Mouse (Mus musculus): ENCODE results near the gene Cox15. TPM values are rescaled to one million over a fixed set of nuclear protein-coding genes. Genes with fewer than 3 reads are reported as not detected.
A peak's percentile ranks its signal among the peaks of the same experiment; 100 is the strongest.

The Cox15 gene
- polyA plus RNA-seq, 2 experiments from 2014 or later, result 7.4 to 14.6 TPM

- ATAC-seq, result no peak
Measured at GRCm38 (mm10) chr19:43761543-43762256, 8.9 kb upstream of the Cox15 start.

DNA sequence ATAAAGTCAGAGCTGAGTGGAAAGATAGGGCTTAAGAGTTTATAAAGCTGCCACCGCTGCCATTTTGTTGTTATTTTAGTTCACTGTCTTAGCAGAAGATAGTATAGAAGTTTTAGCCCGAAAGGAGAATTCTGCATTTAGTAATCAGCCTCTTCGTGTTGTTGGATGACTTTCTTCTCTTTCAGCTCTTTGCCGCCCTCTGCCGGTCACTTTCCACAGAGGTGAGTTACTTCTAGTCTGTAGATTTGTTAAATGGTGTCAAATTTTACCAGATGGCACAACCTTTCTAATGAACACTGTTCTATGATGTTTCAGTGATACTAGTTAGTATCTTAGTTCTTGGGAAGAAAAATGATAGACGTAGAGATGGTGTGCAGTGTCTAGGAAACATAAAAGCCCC lies 7.7 kb upstream of the Cox15 start:
- ATAC-seq, result peak; percentile 78

DNA sequence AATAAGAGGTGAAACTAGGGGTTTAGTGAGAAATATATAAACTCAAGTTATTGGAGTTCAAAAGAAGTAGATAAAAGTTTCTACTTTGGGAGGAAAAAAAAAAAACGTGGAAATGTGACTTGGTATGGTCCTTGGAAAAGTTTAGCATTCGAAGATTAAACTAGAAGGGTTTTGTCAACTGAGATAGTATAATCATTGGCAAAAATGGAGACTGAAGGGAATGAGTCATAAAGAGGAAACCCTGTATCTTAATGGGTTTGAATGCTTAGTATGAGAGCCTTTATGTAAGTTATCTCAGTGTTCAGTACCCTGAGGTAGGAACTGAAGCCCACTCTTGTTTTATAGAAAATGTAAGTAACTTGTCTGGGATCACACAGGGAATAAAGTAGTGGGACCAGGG lies 2.1 kb upstream of the Cox15 start:
- no peak for ATAC-seq

DNA sequence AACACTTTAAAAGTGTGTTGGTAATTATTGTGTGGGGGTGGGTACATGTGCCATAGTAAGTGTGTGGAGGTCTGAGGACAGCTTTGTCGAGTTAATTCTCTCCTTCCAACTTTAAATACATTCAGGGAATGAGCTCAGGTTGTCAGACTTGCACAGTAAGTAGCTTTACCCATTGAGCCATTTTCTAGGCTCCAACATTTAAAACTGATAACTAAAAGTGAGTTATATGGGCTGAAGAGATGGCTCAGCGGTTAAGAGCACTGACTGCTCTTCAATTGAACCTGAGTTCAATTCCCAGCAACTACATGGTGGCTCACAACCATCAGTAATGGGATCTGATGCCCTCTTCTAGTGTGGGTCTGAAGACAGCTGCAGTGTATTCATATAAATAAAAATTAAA lies 1.4 kb upstream of the Cox15 start:
- no peak for ATAC-seq

DNA sequence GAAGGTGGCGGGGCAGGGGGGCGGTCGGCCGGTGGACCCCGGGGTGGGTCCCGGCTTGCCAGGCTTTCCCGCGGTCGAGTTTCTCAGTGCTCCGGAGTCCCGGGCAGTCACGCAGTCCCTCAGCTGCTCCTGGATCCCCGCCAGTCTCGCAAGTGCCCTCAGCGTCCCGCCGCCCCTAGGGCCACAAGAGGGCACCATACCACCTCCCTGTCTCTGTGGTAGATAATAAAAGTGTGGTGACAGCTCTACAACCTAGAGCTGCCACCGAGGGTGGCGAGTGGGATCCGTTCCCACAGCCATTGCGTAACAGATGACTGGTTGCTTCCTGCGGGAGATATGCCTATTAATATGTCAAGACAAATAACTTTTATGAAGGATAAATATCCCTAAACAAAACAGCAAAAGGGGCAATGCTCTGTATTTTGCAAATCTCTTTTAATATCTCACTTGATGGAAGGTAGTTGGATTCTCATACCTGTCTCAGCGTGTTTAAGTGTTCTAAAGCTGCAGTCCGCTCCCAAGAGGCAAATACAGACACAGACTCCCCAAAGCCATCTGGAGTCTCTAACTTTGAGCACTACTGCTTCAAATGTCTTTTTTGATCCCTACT lies 531 bp upstream of the Cox15 start:
- ATAC-seq, result peak; percentile 81

DNA sequence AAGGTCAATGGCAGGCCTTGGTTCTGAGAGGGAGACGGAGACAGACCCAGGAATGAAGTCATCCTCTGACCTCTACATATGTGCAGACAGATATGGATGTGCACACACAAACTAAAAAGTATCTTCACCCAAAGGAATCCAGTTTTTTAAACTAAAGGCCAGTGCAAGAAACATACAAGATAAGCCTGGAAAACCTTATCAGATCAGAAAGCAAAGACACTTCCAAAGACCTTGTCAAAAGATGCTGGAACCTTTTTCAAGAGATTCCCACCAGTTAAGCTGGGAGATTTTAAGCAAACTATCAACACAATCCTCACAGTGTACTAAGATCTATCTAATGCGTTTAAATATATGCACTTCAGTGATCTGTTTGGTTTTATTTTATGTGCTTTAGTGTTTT lies 2.8 kb downstream of the Cox15 start:
- no peak for ATAC-seq

DNA sequence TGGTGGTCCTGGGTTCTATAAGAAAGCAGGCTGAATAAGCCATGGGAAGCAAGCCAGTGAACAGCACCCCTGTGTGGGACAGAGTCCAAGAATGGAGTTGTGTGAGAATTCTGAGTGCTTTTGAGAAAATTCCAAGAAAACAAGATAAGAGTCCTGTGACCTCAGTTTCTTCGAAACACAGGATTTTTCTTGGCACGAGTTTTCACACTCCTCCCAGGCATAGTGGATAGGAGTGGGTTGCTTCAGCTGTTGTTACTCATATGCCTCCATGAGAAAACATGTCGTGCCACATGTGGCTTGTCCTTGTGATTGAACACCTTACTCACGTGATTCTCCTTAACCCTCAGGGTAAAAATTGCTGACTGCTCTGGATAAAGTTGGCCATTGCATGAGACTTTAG lies 4.9 kb downstream of the Cox15 start:
- ATAC-seq, result no peak

- no peak for ATAC-seq
Measured at GRCm38 (mm10) chr19:43745740-43746139, 7.1 kb downstream of the Cox15 start.

- ATAC-seq, result no peak
Measured at GRCm38 (mm10) chr19:43743401-43743800, 9.4 kb downstream of the Cox15 start.

DNA sequence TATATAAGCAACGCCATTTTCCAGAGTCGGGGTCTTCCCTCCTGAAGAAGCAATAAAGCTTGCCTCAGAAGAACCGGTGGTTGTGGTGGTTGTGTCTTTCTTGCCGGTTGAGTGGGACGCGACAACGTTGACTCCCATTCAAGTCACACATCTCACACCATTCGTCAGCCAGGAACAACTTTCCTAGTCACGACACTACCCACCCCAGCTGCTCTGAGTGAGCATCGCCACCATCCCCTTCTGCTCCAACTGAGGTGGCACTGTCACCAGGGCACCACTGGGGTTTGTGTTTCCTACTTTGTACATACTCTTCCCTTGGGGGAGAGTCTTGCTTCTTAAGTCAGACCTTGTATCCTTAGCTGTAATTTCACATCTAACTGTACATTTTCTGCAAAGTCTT lies 14.4 kb downstream of the Cox15 start:
- ATAC-seq, result no peak

GRCm38 (mm10) chr19:43731157-43731556 lies 21.6 kb downstream of the Cox15 start:
- ATAC-seq, result no peak

DNA sequence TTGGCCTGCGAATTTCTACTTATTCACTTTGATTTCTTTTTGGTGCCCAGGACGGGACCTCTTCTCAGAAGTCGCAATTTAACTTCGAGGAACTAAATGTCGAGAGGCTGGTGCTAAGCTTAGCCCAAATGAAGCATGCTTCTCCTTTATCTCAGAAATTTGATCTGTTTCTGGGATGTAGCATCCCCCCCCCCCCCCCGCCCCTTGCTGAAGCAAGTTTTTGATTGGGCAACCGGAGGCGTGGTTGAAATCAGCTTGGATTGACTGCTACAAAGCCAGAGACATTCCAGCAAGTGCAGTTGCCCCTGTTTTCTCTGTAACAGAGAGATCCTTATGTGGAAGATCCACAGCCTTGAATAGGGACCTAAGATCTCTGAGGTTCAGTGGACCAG lies 22.8 kb downstream of the Cox15 start:
- ATAC-seq, result no peak

DNA sequence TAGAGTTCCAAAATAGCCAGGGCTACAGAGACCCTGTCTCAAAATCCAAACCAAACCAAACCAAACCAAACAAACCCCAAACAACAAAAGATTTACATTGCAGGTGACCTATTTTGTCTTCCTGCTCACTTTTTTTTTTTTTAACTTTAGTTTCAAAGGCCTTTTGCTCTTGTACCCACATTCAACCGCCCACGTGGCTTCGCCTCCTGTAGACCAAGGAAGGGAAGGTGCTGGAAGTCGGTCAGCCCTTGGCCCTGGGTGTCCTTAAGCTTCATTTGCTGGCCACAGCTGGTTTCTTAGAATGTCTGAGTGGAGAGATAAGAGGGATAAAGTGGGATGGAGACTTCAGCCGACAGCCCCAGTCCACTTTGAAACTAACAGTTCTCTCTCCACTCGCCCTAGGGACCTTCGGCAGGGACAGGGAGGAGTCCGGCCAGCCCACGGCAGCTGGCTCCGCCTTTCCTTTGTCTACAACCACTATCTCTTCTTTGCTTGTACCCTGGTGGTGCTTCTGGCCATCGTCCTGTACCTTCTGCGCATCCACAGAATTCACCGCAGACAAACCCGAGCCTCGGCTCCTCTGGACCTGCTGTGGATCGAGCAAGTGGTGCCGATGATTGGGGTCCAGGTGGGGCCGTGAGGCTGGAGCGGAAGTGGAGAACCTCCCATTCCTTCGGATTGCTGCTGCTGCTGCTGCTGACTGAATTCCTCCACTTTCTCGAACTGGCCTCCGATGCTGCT lies 23.3 kb downstream of the Cox15 start:
- no peak for ATAC-seq

DNA sequence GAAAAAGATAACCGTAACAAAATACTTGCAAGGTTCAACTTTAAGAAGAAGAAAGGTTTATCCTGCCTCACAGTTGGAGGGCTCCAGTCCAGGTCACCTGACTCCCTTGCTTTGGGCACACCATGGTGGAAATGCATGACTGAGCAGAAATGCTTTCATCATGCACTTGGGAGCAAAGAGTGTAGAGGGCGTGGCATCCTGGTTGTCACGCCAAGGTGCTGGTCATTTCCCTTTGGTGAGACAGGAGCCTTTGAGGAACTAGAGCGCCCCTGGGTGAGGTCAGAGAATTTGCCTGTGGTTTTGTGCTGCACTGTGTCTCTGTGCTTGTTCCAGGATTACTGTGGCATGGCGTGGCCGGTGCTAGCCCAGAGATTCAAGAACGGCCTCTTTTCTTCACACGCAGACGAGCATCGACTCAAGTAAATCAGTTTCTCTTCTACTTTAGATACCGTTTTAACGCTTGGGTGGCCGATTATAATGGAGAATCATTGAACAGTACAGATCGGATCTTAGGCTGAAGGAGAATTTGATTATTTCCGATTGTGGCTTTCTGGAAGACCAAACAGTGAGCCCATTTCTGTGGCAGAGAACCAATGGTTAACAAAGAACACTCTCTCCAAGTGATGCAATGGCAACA lies 26.2 kb downstream of the Cox15 start:
- no peak for ATAC-seq

- no peak for ATAC-seq
Measured at GRCm38 (mm10) chr19:43724821-43725220, 28.0 kb downstream of the Cox15 start.

DNA sequence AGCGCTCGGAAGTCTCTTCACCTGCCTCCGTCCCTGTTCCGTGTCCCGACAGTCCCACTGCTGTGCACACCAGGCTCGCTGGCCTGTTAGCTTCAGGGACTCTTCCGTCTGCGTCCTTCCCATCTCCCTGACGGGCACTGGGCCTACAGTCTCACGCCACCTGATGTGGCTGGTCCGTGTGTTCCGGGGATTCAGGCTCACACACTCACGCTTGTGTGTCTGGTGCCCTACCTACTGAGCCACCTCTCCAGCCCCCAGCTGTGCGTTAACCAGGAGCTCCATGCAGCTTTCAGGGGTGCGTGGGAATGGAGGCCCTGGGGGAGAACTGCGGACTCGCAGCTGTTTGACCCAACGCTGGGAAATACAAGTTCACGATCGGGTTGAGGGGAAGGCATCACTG lies 28.6 kb downstream of the Cox15 start:
- no peak for ATAC-seq

GRCm38 (mm10) chr19:43723501-43723900 lies 29.3 kb downstream of the Cox15 start:
- no peak for ATAC-seq

GRCm38 (mm10) chr19:43722891-43723290 lies 29.9 kb downstream of the Cox15 start:
- no peak for ATAC-seq

DNA sequence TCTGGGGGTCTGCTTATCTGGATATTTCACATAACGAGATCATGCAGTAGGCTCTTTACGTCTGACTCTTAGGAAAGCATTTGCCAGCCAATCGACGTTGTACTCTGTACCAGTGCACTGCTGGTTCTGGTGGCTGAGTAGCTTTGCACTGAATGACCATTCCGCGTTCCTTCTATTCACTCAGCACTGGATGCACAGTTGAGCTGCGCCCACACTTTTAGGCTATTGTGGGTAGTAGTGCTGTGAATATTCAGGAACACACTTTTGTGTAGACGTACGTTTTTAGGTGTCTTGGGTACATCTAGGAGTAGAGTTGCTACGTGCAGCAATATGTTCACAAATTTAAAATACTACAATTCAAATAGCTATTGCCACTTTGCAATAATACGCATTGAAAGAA lies 32.7 kb downstream of the Cox15 start:
- no peak for ATAC-seq

DNA sequence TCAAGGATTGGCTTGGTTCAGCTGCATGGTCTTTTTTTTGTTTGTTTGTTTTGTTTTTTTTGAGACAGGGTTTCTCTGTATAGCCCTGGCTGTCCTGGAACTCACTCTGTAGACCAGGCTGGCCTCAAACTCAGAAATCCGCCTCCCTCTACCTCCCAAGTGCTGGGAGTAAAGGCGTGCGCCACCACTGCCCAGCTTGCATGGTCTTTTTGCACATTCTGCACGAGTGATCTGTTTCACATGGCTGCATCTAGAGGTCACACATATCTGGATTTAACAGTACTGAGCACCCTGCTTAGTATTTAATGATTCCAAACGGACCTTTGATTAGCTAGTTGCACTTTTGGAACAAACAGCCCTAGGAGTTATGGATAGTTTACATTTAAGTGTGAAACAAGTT lies 40.8 kb downstream of the Cox15 start:
- ATAC-seq, result no peak

- ATAC-seq, result peak; percentile 67
Measured at GRCm38 (mm10) chr19:43711159-43711916, 41.5 kb downstream of the Cox15 start.

DNA sequence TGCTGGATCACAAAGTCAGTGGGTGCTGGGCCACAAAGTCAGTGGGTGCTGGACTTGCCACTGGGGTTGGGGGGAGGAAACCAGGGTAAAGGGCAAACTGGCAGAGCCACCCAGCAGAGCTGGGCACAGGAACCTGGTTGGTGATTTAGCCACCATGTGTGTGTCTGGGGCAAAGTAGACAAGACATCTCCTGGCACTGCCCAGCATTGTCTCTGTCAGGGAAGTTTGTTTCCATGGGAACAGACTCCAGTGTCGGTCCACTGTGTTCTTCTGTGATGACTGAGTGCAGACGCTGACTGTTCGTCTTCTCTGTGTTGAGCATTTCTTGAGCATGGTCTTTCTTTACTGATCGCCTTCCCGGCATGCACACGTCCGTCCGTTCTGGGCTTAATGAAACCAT lies 43.5 kb downstream of the Cox15 start:
- ATAC-seq, result no peak

DNA sequence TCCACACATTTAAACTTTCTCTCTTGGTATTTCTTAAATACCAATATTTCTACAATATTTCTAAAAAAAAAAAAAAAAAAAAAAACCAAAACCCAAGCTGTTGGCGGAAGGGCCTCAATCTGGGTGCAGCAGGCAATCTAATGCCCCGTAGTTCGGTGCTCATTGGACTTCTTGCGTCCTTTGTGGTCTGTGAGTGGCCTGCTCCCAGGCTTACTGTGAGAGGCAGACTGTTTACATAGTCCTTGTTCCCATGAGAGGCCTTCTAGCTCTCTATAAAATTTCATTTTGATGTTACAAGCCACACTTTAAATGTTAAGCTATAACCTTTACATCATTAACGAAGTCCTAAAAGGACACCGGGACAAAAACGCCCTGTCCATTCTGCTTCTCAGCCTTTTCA lies 44.6 kb downstream of the Cox15 start:
- no peak for ATAC-seq

Measured in CD4-positive, CD25-positive, alpha-beta regulatory T cell, adult 4 months (primary cell).